Mouse (Mus musculus): ENCODE measurements around the gene Cers6. TPM values are rescaled to one million over a fixed set of nuclear protein-coding genes. Genes with fewer than 3 reads are reported as not detected.

The Cers6 gene
- total and polyA plus RNA-seq, 2 experiments, result 3.9 to 16.0 TPM

GRCm38 (mm10) chr2:68885206-68885605 is 24.0 kb downstream of the Cers6 start:
- Histone ChIP-seq H3K27me3 (ENCODE audit: control insufficient read depth, insufficient read depth, low read length) (no peaks in the 10 kb centered on the region), H3K4me3 (ENCODE audit: insufficient read depth, low read depth, low read length) (no peak overlapping the region), H3K36me3 (ENCODE audit: control insufficient read depth, insufficient read depth, low read length) (no peaks in the 10 kb centered on the region), H3K9ac (ENCODE audit: low read depth, low read length) (no peak overlapping the region), H3K79me2 (ENCODE audit: control insufficient read depth, insufficient read depth, low read length) (peaks cover 26% of the 10 kb centered on the region; the same call in 1 of the 2 replicates), H3K27ac (replicated peaks; ENCODE audit: insufficient read depth, low read depth, low read length) (no peak overlapping the region), H3K4me1 (ENCODE audit: control insufficient read depth, insufficient read depth, low read length) (peaks cover 5% of the 10 kb centered on the region; the same call in 1 of the 2 replicates)
- no peak for TF ChIP-seq CTCF (IDR thresholded peaks at IDR 0.05; ENCODE audit: low read depth, low read length)
- TF ChIP-seq POLR2A (IDR thresholded peaks at IDR 0.05; ENCODE audit: extremely low read depth, insufficient read depth, low read length), result no peak
- 100% methylated on average over 2 of the region's 2 CpGs for WGBS
- DNase-seq (ENCODE audit: extremely low read depth, low read depth, low spot score), result no peak

DNA sequence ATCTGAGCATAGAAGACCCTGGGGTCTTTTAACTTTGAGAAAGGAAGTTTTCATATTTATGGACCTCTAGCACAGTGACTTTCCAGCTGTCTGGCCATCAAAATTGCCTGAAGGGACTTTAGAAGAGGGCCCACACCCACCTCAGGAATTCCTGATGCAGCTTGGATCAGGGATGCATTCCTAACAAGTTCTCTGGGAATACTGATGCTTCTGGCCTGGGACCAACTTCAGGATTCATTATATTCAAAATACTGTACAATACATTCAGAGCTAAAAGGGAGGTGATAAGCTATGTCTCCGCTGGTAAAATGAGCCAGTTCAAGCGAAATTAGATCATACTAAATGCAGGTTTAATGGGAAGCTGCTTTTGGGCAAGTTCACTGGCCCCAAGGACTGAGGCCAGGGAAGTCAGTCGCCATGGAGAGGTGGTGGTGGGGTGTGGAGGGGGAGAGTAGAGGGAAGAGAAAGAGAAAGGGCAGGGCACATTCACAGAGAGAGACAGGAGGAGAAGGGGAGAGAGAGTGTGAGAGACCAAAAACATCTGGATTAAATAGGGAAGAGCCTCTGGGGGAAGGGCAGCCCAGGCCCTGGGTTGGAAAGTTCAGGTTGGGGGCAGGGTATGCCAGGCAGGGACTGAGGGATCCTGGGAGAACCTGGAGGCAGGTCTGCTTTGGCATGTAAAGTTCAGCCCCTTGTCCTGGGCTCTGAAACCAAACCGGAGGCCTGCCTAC is 24.7 kb downstream of the Cers6 start:
- Histone ChIP-seq H3K27ac (replicated peaks; ENCODE audit: insufficient read depth, low read depth, low read length) (no peak overlapping the region), H3K4me3 (ENCODE audit: insufficient read depth, low read depth, low read length) (no peak overlapping the region), H3K4me1 (ENCODE audit: control insufficient read depth, insufficient read depth, low read length) (peaks cover 5% of the 10 kb centered on the region; the same call in 1 of the 2 replicates), H3K36me3 (ENCODE audit: control insufficient read depth, insufficient read depth, low read length) (no peaks in the 10 kb centered on the region), H3K79me2 (ENCODE audit: control insufficient read depth, insufficient read depth, low read length) (peaks cover 24% of the 10 kb centered on the region; the same call in 1 of the 2 replicates), H3K27me3 (ENCODE audit: control insufficient read depth, insufficient read depth, low read length) (no peaks in the 10 kb centered on the region), H3K9ac (ENCODE audit: low read depth, low read length) (no peak overlapping the region)
- WGBS, result 67% methylated on average over 4 of the region's 4 CpGs
- no peak for TF ChIP-seq CTCF (IDR thresholded peaks at IDR 0.05; ENCODE audit: low read depth, low read length)
- DNase-seq (ENCODE audit: extremely low read depth, low read depth, low spot score), result no peak

DNA sequence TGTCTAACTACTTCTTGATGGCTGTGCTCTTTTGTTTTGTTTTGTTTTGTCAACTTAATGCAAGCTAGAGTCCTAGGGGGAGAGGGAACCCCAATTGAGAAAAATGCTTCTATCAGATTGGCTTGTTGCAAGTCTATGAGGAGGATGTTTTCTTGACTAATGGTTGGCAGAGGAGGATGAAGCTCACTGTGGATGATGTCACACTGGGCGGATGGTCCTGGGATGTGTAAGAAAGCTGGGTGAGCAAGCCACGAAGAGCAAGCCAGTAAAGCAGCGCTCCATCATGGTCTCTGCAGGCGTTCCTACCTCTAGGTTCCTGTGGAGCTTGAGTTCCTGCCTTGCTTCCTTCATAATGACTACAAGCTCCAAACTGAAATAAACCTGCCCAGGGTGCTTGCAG is 25.4 kb downstream of the Cers6 start:
- TF ChIP-seq POLR2A (IDR thresholded peaks at IDR 0.05; ENCODE audit: extremely low read depth, insufficient read depth, low read length), result no peak
- no peak for TF ChIP-seq CTCF (IDR thresholded peaks at IDR 0.05; ENCODE audit: low read depth, low read length)
- no peak overlapping the region for H3K27ac ChIP-seq (replicated peaks; ENCODE audit: insufficient read depth, low read depth, low read length)
- no peaks in the 10 kb centered on the region for H3K36me3 ChIP-seq (ENCODE audit: control insufficient read depth, insufficient read depth, low read length)
- H3K79me2 ChIP-seq (ENCODE audit: control insufficient read depth, insufficient read depth, low read length), result peaks cover 26% of the 10 kb centered on the region; the same call in 1 of the 2 replicates
- whole genome bisulfite sequencing, result 95% methylated on average over 4 of the region's 4 CpGs
- H3K4me1 ChIP-seq (ENCODE audit: control insufficient read depth, insufficient read depth, low read length), result peaks cover 5% of the 10 kb centered on the region; the same call in 1 of the 2 replicates
- H3K9ac ChIP-seq (ENCODE audit: low read depth, low read length), result no peak overlapping the region
- no peak for DNase-seq (ENCODE audit: extremely low read depth, low read depth, low spot score)
- no peak overlapping the region for H3K4me3 ChIP-seq (ENCODE audit: insufficient read depth, low read depth, low read length)
- H3K27me3 ChIP-seq (ENCODE audit: control insufficient read depth, insufficient read depth, low read length), result no peaks in the 10 kb centered on the region

DNA sequence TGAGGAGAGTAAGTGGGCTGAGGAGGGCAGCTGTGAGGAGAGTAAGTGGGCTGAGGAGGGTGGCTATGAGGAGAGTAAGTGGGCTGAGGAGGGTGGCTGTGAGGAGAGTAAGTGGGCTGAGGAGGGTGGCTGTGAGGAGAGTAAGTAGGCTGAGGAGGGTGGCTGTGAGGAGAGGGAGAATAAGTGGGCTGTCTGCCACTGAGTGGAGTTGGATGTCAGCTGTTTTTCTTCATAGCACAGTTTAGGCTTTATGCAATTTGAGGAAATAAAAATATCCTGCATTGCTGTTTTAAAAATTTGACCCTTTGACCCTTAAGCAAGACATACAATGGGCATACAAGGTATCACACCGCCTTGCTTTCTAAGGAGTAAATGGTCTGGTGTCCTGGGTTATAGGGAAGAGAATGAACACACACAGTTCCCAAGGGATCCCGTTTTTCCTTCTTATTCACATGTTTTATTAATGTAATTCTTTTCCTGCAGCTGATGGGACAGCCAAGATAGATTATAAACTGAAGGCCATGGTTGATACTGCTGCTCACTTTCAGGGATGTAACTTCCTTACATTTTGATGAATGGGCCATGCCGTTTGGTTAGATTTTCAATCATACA is 27.0 kb downstream of the Cers6 start:
- Histone ChIP-seq H3K4me3 (ENCODE audit: insufficient read depth, low read depth, low read length) (no peak overlapping the region), H3K79me2 (ENCODE audit: control insufficient read depth, insufficient read depth, low read length) (peaks cover 29% of the 10 kb centered on the region), H3K4me1 (ENCODE audit: control insufficient read depth, insufficient read depth, low read length) (peaks cover 5% of the 10 kb centered on the region; the same call in 1 of the 2 replicates), H3K9ac (ENCODE audit: low read depth, low read length) (no peak overlapping the region), H3K27me3 (ENCODE audit: control insufficient read depth, insufficient read depth, low read length) (no peaks in the 10 kb centered on the region), H3K27ac (replicated peaks; ENCODE audit: insufficient read depth, low read depth, low read length) (no peak overlapping the region), H3K36me3 (ENCODE audit: control insufficient read depth, insufficient read depth, low read length) (no peaks in the 10 kb centered on the region)
- TF ChIP-seq CTCF (IDR thresholded peaks at IDR 0.05; ENCODE audit: low read depth, low read length) (no peak), POLR2A (IDR thresholded peaks at IDR 0.05; ENCODE audit: extremely low read depth, insufficient read depth, low read length) (no peak)
- no peak for DNase-seq (ENCODE audit: extremely low read depth, low read depth, low spot score)
- WGBS, result 72% methylated on average over 3 of the region's 3 CpGs

DNA sequence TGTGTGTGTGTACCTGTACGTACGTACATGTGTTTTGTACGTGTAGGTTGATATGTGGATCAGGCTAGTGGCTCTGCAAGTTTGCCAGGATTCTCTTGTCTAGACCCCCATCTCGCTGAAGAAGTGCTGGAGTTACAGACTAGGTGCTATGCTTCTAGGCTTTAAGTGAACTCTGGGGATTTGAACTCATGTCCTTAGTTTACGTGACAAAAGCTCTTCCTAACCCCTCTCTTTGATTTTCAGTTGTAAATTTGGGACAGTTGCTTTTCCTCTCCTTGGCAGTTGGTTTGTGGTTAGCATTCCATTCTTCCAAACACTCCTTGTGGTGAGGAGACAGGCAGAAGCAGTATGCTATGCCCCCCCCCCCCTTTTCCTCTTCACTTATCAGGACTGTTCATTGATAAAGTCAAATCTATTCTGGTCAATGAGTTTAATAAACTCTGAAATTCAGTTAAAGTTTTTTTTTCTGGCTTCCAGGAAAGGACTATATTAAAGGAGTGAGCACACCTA is 28.5 kb downstream of the Cers6 start:
- H3K9ac ChIP-seq (ENCODE audit: low read depth, low read length), result no peak overlapping the region
- no peak overlapping the region for H3K27ac ChIP-seq (replicated peaks; ENCODE audit: insufficient read depth, low read depth, low read length)
- H3K4me3 ChIP-seq (ENCODE audit: insufficient read depth, low read depth, low read length), result no peak overlapping the region
- H3K36me3 ChIP-seq (ENCODE audit: control insufficient read depth, insufficient read depth, low read length), result no peaks in the 10 kb centered on the region
- WGBS, result 98% methylated on average over 5 of the region's 5 CpGs
- 0 out of 2 replicates have a peak, but pooled peaks cover 1% of the 10 kb centered on the region for H3K4me1 ChIP-seq (ENCODE audit: control insufficient read depth, insufficient read depth, low read length)
- no peaks in the 10 kb centered on the region for H3K27me3 ChIP-seq (ENCODE audit: control insufficient read depth, insufficient read depth, low read length)
- TF ChIP-seq CTCF (IDR thresholded peaks at IDR 0.05; ENCODE audit: low read depth, low read length) (no peak), POLR2A (IDR thresholded peaks at IDR 0.05; ENCODE audit: extremely low read depth, insufficient read depth, low read length) (no peak)
- H3K79me2 ChIP-seq (ENCODE audit: control insufficient read depth, insufficient read depth, low read length), result peaks cover 22% of the 10 kb centered on the region
- DNase-seq (ENCODE audit: extremely low read depth, low read depth, low spot score), result no peak

Data from liver, adult 2 months (tissue).